Mouse (Mus musculus) C2C12 (cell line): ENCODE measurements around the gene Eef1e1. TPM values are rescaled to one million over a fixed set of nuclear protein-coding genes. Genes with fewer than 3 reads are reported as not detected.
A peak's percentile ranks its signal among the peaks of the same experiment; 100 is the strongest.

Experiments used
- H3K27me3 ChIP-seq: one replicate; pipeline ENCODE4 v1.6.1; 2011; ENCODE audit not compliant: control insufficient read depth, insufficient read depth, insufficient read length
- H3K36me3 ChIP-seq: one replicate; pipeline ENCODE4 v1.6.1; 2011; ENCODE audit not compliant: control insufficient read depth, insufficient read depth
- H3K4me3 ChIP-seq: one replicate; pipeline ENCODE4 v1.5.1; 2011; ENCODE audit warnings: mild to moderate bottlenecking, control low read depth; ENCODE audit not compliant: poor library complexity, insufficient read depth, severe bottlenecking
- H3K79me2 ChIP-seq: one replicate; pipeline ENCODE4 v1.6.1; 2011; ENCODE audit not compliant: control insufficient read depth, insufficient read depth
- H3K79me3 ChIP-seq: one replicate; pipeline ENCODE4 v1.6.1; 2011; ENCODE audit warnings: low read depth, control low read depth
- H3ac ChIP-seq: one replicate; pipeline ENCODE3; 2011; ENCODE audit warnings: low read depth; ENCODE audit not compliant: control insufficient read depth, insufficient read length
- CEBPB ChIP-seq: IDR thresholded peaks from one replicate; pipeline ENCODE4 v1.6.1; 2011; ENCODE audit warnings: low read depth, mild to moderate bottlenecking, control low read depth, moderate library complexity
- CTCF ChIP-seq: IDR thresholded peaks from one replicate; pipeline ENCODE4 v1.5.1; 2011; ENCODE audit not compliant: control insufficient read depth, insufficient read depth, insufficient read length
- FOSL1 ChIP-seq: IDR thresholded peaks from one replicate; pipeline ENCODE4 v1.8.0; 2011; ENCODE audit warnings: mild to moderate bottlenecking, low read length; ENCODE audit not compliant: poor library complexity, insufficient read depth, severe bottlenecking
- MAX ChIP-seq: IDR thresholded peaks from one replicate; pipeline ENCODE4 v1.6.1; 2011; ENCODE audit warnings: mild to moderate bottlenecking, control low read depth
- MYOD1 ChIP-seq: IDR thresholded peaks from one replicate; pipeline ENCODE4 v1.6.1; 2011; ENCODE audit warnings: low read depth; ENCODE audit not compliant: control insufficient read depth, insufficient read length
- MYOG ChIP-seq: IDR thresholded peaks from one replicate; pipeline ENCODE4 v1.6.1; 2011; ENCODE audit not compliant: control insufficient read depth, insufficient read length; ENCODE audit errors: extremely low read depth
- USF1 ChIP-seq: IDR thresholded peaks from one replicate; pipeline ENCODE4 v1.6.1; 2011; ENCODE audit warnings: low read depth, mild to moderate bottlenecking, control low read depth, moderate library complexity
- polyA plus RNA-seq: library from polyadenylated mRNA; unstranded; fragments of >200 nt; fragmentation: generic; extraction: Trizol; gene quantifications from one replicate; pipeline ENCODE4 v1.2.1, GENCODE M21; 2012; ENCODE audit warnings: missing spikeins

The Eef1e1 gene
- polyA plus RNA-seq, 1 experiment: 64.0 TPM

GRCm38 (mm10) chr13:38649069-38649468, 9.8 kb downstream of the Eef1e1 start:
- H3K4me3 ChIP-seq: no peak overlapping the region
- TF ChIP-seq MYOD1: no peak
- TF ChIP-seq CTCF: no peak
- TF ChIP-seq CEBPB: no peak
- no peaks in the 10 kb centered on the region for H3K27me3 ChIP-seq
- H3K79me2 ChIP-seq: peaks cover 43% of the 10 kb centered on the region
- H3K79me3 ChIP-seq: peaks cover 17% of the 10 kb centered on the region
- H3ac ChIP-seq: no peak overlapping the region
- H3K36me3 ChIP-seq: peaks cover 99% of the 10 kb centered on the region

GRCm38 (mm10) chr13:38641414-38641813, 17.4 kb downstream of the Eef1e1 start:
- peaks cover 35% of the 10 kb centered on the region for H3K36me3 ChIP-seq
- no peaks in the 10 kb centered on the region for H3K79me3 ChIP-seq
- no peak overlapping the region for H3ac ChIP-seq
- no peak for TF ChIP-seq MYOG
- no peak for TF ChIP-seq USF1
- TF ChIP-seq MAX: no peak
- no peak for TF ChIP-seq MYOD1
- no peaks in the 10 kb centered on the region for H3K79me2 ChIP-seq
- H3K4me3 ChIP-seq: no peak overlapping the region
- no peaks in the 10 kb centered on the region for H3K27me3 ChIP-seq

GRCm38 (mm10) chr13:38640961-38641360, 17.9 kb downstream of the Eef1e1 start:
- Histone ChIP-seq H3K27me3 (no peaks in the 10 kb centered on the region), H3K4me3 (no peak overlapping the region), H3ac (no peak overlapping the region), H3K79me3 (no peaks in the 10 kb centered on the region), H3K79me2 (no peaks in the 10 kb centered on the region), H3K36me3 (peaks cover 30% of the 10 kb centered on the region)
- no peak for TF ChIP-seq FOSL1
- TF ChIP-seq MYOG: no peak
- no peak for TF ChIP-seq CTCF

- Histone ChIP-seq H3K36me3 (peaks cover 8% of the 10 kb centered on the region), H3K79me3 (no peaks in the 10 kb centered on the region), H3ac (no peak overlapping the region), H3K4me3 (no peak overlapping the region), H3K27me3 (no peaks in the 10 kb centered on the region), H3K79me2 (no peaks in the 10 kb centered on the region)
- TF ChIP-seq MYOG (no peak), CEBPB (no peak), CTCF (no peak), MAX (no peak), MYOD1 (no peak), USF1 (no peak), FOSL1 (no peak)
These were observed 20.2 kb downstream of the Eef1e1 start for GRCm38 (mm10) chr13:38638694-38639093.

- Histone ChIP-seq H3K4me3 (peak within 1 kb of the TSS; percentile 53), H3ac (peak within 1 kb of the TSS; percentile 59), H3K36me3 (peaks cover 4% of the 10 kb centered on the region), H3K79me2 (no peaks in the 10 kb centered on the region), H3K79me3 (no peaks in the 10 kb centered on the region), H3K27me3 (no peaks in the 10 kb centered on the region)
- TF ChIP-seq MYOG (no peak), CTCF (no peak), MYOD1 (no peak), FOSL1 (no peak), MAX (peak; percentile 22), CEBPB (peak; percentile 21), USF1 (no peak)
These were observed 24.0 kb downstream of the Eef1e1 start, which contains the start of gene Bloc1s5 for GRCm38 (mm10) chr13:38634800-38635269. TSS of gene Bloc1s5 (minus strand) at chr13:38635109.

- H3K4me3 ChIP-seq: peak overlapping the region; percentile 53
- H3ac ChIP-seq: peak overlapping the region; percentile 59
- H3K27me3 ChIP-seq: no peaks in the 10 kb centered on the region
- TF ChIP-seq MAX: no peak
- TF ChIP-seq USF1: no peak
- no peak for TF ChIP-seq FOSL1
- TF ChIP-seq MYOD1: no peak
- TF ChIP-seq CEBPB: no peak
- no peak for TF ChIP-seq CTCF
- TF ChIP-seq MYOG: no peak
- H3K36me3 ChIP-seq: peaks cover 5% of the 10 kb centered on the region
- H3K79me2 ChIP-seq: no peaks in the 10 kb centered on the region
- no peaks in the 10 kb centered on the region for H3K79me3 ChIP-seq
These were observed 24.5 kb downstream of the Eef1e1 start for GRCm38 (mm10) chr13:38634256-38634799.
